9 mouse cellular contexts compared by ENCODE assay signal in genomic region chr9:110052951-110053304, GRCm38 (mm10).
DNase-seq lines count a peak whose midpoint lies in the region; ATAC-seq and TF ChIP-seq lines count a peak whose summit lies in the region.
"Had no signal": no experiment of that assay in that cellular context is flagged by ENCODE, and none has a peak within 500 bp of the region (broad histone marks: within the 10 kb centered on the region; RNA-seq: fewer than 3 reads in every experiment).

No protein-coding gene starts in this region.

- no peak for TF ChIP-seq CTCF in embryonic fibroblast, embryonic 13.5 days (IDR thresholded peaks at IDR 0.05; ENCODE audit: borderline replicate concordance, insufficient read depth, low read length)
- TF ChIP-seq CTCF in heart, postnatal 0 days (IDR thresholded peaks at IDR 0.05; ENCODE audit: low read depth) = no peak
- TF ChIP-seq CTCF in liver, postnatal 0 days (IDR thresholded peaks at IDR 0.05; ENCODE audit: low read depth) = no peak

- H3K4me3 ChIP-seq in heart, embryonic 13.5 days = no peak overlapping the region
- H3K4me3 ChIP-seq in embryonic fibroblast, embryonic 13.5 days (ENCODE audit: insufficient read depth, low read length) = no peak overlapping the region
- H3K4me3 ChIP-seq in heart, postnatal 0 days (ENCODE audit: low read depth, low read length) = no peak overlapping the region
- H3K4me3 ChIP-seq in myocyte = no peak overlapping the region
- no peak overlapping the region for H3K4me3 ChIP-seq in liver, postnatal 0 days (ENCODE audit: low read depth, low read length)

- intact Hi-C loops in heart, postnatal 10 days (cut with DNase I) = no loop called here

- peak overlapping the region; percentile 85 for H3K27ac ChIP-seq in heart, embryonic 13.5 days (replicated peaks)
- 0 out of 2 replicates have a peak overlapping the region, but pooled peaks have one; percentile 12 for H3K27ac ChIP-seq in embryonic fibroblast, embryonic 13.5 days (ENCODE audit: insufficient read depth, low read length)
- peak overlapping the region; percentile 76 for H3K27ac ChIP-seq in heart, postnatal 0 days (ENCODE audit: low read depth)
- H3K27ac ChIP-seq in liver, postnatal 0 days (ENCODE audit: low read depth) = no peak overlapping the region

- no peak for ATAC-seq in heart, embryonic 13.5 days (ENCODE audit: extremely low read depth, insufficient number of reproducible peaks, low FRiP score, low TSS enrichment)
- ATAC-seq in heart, postnatal 0 days (ENCODE audit: insufficient read depth, low read depth) = peak; percentile 36
- no peak for ATAC-seq in liver, postnatal 0 days

- H3K4me1 ChIP-seq in heart, embryonic 13.5 days = peaks cover 43% of the 10 kb centered on the region
- peaks cover 5% of the 10 kb centered on the region; the same call in 1 of the 2 replicates for H3K4me1 ChIP-seq in embryonic fibroblast, embryonic 13.5 days (ENCODE audit: control insufficient read depth, insufficient read depth, low read length)
- peaks cover 25% of the 10 kb centered on the region for H3K4me1 ChIP-seq in heart, postnatal 0 days (ENCODE audit: control insufficient read depth, insufficient read depth)
- no peaks in the 10 kb centered on the region for H3K4me1 ChIP-seq in liver, postnatal 0 days (ENCODE audit: insufficient read depth)

- H3K36me3 ChIP-seq in heart, embryonic 13.5 days = peaks cover 9% of the 10 kb centered on the region; the same call in 1 of the 2 replicates
- H3K36me3 ChIP-seq in heart, postnatal 0 days (replicated peaks; ENCODE audit: control insufficient read depth, insufficient read depth, low read length) = no peaks in the 10 kb centered on the region
- H3K36me3 ChIP-seq in myocyte (ENCODE audit: control insufficient read depth, insufficient read depth) = peaks cover 21% of the 10 kb centered on the region
- no peaks in the 10 kb centered on the region for H3K36me3 ChIP-seq in liver, postnatal 0 days (replicated peaks; ENCODE audit: insufficient read depth, low read length)

- DNase-seq in heart, postnatal 10 days = no peak
- DNase-seq in heart, postnatal 0 days (ENCODE audit: low spot score) = no peak
- no peak for DNase-seq in T-cell, adult 2 months (ENCODE audit: low spot score)
- no peak for DNase-seq in liver, postnatal 0 days
- DNase-seq in kidney, postnatal 25 days = no peak
- DNase-seq: thymus, postnatal 4 days had no signal

- H3K27me3 ChIP-seq in heart, embryonic 13.5 days (replicated peaks) = no peaks in the 10 kb centered on the region
- H3K27me3 ChIP-seq in heart, postnatal 0 days (ENCODE audit: control insufficient read depth, insufficient read depth, low read length) = no peaks in the 10 kb centered on the region
- no peaks in the 10 kb centered on the region for H3K27me3 ChIP-seq in myocyte (ENCODE audit: control insufficient read depth, insufficient read depth, insufficient read length)
- H3K27me3 ChIP-seq in liver, postnatal 0 days (ENCODE audit: insufficient read depth, low read length) = no peaks in the 10 kb centered on the region

- H3K79me2 ChIP-seq in myocyte (ENCODE audit: control insufficient read depth, insufficient read depth) = peaks cover 20% of the 10 kb centered on the region

- no peaks in the 10 kb centered on the region for H3K9me3 ChIP-seq in heart, embryonic 13.5 days
- no peaks in the 10 kb centered on the region for H3K9me3 ChIP-seq in heart, postnatal 0 days (replicated peaks; ENCODE audit: control insufficient read depth, low read length)
- no peaks in the 10 kb centered on the region for H3K9me3 ChIP-seq in liver, postnatal 0 days (ENCODE audit: low read length)

- 68% methylated on average over 4 of the region's 4 CpGs for WGBS in heart, embryonic 13.5 days
- 73% methylated on average over 4 of the region's 4 CpGs for WGBS in heart, postnatal 0 days
- 81% methylated on average over 4 of the region's 4 CpGs for WGBS in liver, postnatal 0 days (ENCODE audit: insufficient replicate concordance)

- no peak for TF ChIP-seq EP300 in heart, postnatal 0 days (IDR thresholded peaks at IDR 0.05; ENCODE audit: low read depth)
- TF ChIP-seq EP300 in liver, postnatal 0 days (IDR thresholded peaks at IDR 0.05; ENCODE audit: low read depth) = no peak

- H3K9ac ChIP-seq in heart, embryonic 13.5 days = peak overlapping the region; percentile 69; the same call in 1 of the 2 replicates
- no peak overlapping the region for H3K9ac ChIP-seq in heart, postnatal 0 days (replicated peaks; ENCODE audit: low read depth, low read length)
- H3K9ac ChIP-seq in liver, postnatal 0 days (replicated peaks) = no peak overlapping the region

- no peak for TF ChIP-seq POLR2A in embryonic fibroblast, embryonic 13.5 days (IDR thresholded peaks at IDR 0.05; ENCODE audit: low read depth, low read length)
- no peak for TF ChIP-seq POLR2A in myocyte (IDR thresholded peaks at IDR 0.05; ENCODE audit: insufficient read length, low read depth)

- H3K4me2 ChIP-seq in heart, embryonic 13.5 days = peak overlapping the region; percentile 22
- H3K4me2 ChIP-seq in heart, postnatal 0 days (ENCODE audit: low read depth, low read length) = 0 out of 2 replicates have a peak overlapping the region, but pooled peaks have one; percentile 13
- H3K4me2 ChIP-seq in myocyte (ENCODE audit: low read depth) = peak overlapping the region; percentile 29
- H3K4me2 ChIP-seq in liver, postnatal 0 days (ENCODE audit: low read depth, low read length) = no peak overlapping the region

- H3ac ChIP-seq in myocyte (ENCODE audit: control insufficient read depth, insufficient read length) = no peak overlapping the region

TF ChIP-seq in myocyte, 11 proteins besides CTCF, POLR2A, EP300 and RAD21:
- TF ChIP-seq POLR2AphosphoS2 (IDR thresholded peaks at IDR 0.05; ENCODE audit: insufficient read length, low read depth) (no peak), SRF (IDR thresholded peaks at IDR 0.05; ENCODE audit: control insufficient read depth, insufficient read length, low read depth) (no peak), REST (IDR thresholded peaks at IDR 0.05; ENCODE audit: insufficient read depth, insufficient read length) (no peak)
